Mouse (Mus musculus) heart, postnatal 25 days (tissue): ENCODE data around the gene Arrdc5. TPM values are rescaled to one million over a fixed set of nuclear protein-coding genes. Genes with fewer than 3 reads are reported as not detected.
"Not testable (repeated sequence)": the region's sequence is repeated elsewhere in the genome, so short reads cannot be mapped to it uniquely, and the experiment has no call there.

ENCODE experiments used
- DNase-seq: peaks from one replicate; pipeline ENCODE4 v3.0.0; 2022; ENCODE audit warnings: low spot score
- intact Hi-C: fragments of 180-260 bp; cut with DNase I; formaldehyde crosslinking; loops from one replicate; pipeline ENCODE4 v1.15.1; 2025
- total RNA-seq, 2 experiments: library from RNA; stranded (reverse); gene quantifications; 2 replicates each; pipeline ENCODE4 v1.2.3; 2021

Gene Arrdc5
- total RNA-seq, 2 experiments from 2014 or later, result not detected

- intact Hi-C loops, result loop anchor here (5.0 kb wide), 1 partner anchor 302 kb away; the partner anchor contains the start of gene Yju2
- DNase-seq, result not testable (repeated sequence)
Measured at GRCm38 (mm10) chr17:56258812-56259211, 41.3 kb downstream of the Arrdc5 start.

DNA sequence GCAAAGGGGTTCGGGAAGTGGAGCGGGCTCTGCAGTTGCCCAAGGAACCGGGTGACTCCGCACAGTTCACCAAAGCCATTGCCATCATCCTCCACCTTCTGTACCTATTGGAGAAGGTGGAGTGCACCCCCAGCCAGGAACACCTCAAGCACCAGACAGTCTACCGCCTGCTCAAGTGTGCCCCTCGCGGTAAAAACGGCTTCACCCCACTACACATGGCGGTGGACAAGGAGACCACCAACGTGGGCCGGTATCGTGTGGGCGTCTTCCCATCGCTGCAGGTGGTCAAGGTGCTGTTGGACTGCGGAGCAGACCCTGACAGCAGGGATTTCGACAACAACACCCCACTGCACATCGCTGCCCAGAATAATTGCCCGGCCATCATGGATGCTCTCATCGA lies 41.8 kb downstream of the Arrdc5 start:
- intact Hi-C loops, result loop anchor here (5.0 kb wide), 1 partner anchor 301 kb away; the partner anchor contains the start of gene Yju2
- not testable (repeated sequence) for DNase-seq

DNA sequence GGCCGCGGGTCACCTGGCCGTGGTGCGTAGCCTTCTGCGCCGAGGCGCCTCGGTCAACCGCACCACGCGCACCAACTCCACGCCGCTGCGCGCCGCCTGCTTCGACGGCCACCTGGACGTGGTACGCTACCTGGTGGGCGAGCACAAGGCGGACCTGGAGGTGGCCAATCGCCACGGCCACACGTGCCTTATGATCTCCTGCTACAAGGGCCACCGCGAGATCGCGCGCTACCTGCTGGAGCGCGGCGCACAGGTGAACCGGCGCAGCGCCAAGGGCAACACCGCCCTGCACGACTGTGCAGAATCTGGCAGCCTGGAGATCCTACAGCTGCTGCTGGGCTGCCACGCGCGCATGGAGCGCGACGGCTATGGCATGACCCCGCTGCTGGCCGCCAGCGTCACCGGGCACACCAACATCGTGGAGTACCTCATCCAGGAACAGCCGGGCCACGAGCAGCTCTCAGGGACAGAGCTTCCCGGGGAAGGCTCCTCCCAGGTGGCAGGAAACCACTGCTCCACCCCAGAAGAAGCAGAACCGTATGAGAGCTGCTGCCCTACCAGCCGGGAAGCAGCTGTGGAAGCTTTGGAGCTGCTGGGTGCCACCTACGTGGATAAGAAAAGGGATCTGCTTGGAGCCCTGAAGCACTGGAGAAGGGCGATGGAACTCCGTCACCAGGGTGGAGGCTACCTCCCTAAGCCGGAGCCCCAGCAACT lies 42.7 kb downstream of the Arrdc5 start:
- no peak for DNase-seq
- intact Hi-C loops, result loop anchor here (5.0 kb wide), 1 partner anchor 300 kb away; the partner anchor contains the start of gene Yju2

DNA sequence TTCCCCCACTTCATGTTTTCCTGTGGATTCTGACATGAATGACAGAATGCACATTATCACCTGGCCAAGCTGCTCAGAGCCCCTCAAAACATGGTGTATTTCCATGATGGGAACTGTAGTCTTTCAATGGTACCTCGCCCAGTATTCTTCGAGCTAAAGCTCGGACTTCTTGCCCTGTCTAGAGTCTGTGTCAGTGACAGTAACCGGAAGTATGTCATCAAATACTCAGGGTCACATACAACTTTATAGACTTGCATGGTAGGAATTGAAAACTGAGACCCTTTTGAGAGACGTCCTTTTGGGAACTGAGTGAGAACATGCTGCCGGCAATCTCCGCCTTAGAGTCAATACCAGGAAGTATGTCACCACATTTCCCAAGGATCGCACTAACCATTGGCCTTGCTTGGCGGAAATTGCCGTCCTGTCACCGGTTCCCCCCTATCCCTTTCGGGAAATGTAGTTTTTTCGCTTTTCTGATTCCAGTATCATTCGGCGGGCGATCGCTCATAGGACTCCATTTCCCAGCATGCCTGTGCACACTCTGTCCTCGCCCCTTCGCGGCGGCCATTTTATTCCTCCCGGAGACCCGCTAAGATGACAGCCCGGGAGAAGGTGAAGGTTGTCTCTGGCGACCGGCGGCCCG lies 43.7 kb downstream of the Arrdc5 start, which contains the start of gene Fem1a:
TSS of gene Fem1a (plus strand) at position 572 of the 643 bp plus-strand sequence.
- DNase-seq, result peak; percentile 94
- intact Hi-C loops, result loop anchor here (5.0 kb wide), 1 partner anchor 299 kb away; the partner anchor contains the start of gene Yju2

- intact Hi-C loops, result loop anchor here (2.0 to 5.0 kb wide), 2 partner anchors 123 to 299 kb away; partner anchors contain the start of gene Yju2
- DNase-seq, result peak; percentile 96
Measured at GRCm38 (mm10) chr17:56255863-56256238, 44.2 kb downstream of the Arrdc5 start.

DNA sequence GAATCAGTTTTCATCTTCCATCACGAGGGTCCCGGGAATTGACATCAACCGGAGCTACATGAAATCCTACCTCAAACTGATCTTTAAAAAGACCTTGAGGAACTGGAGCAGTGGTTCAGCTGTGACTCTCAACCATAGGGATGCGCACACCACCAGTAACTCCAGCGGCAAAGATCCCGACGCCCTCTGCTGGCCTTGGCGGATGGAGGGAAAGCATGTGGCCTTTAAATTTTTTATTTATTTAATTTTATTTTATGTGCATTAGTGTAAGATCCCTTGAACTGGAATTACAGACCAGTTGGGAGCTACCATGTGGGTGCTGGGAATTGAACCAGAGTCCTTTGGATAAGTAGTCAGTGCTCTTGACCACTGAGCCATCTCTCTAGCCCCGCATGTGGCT lies 44.7 kb downstream of the Arrdc5 start:
- intact Hi-C loops, result loop anchor here (2.0 to 5.0 kb wide), 2 partner anchors 123 to 298 kb away; partner anchors contain the start of gene Yju2
- no peak for DNase-seq

DNA sequence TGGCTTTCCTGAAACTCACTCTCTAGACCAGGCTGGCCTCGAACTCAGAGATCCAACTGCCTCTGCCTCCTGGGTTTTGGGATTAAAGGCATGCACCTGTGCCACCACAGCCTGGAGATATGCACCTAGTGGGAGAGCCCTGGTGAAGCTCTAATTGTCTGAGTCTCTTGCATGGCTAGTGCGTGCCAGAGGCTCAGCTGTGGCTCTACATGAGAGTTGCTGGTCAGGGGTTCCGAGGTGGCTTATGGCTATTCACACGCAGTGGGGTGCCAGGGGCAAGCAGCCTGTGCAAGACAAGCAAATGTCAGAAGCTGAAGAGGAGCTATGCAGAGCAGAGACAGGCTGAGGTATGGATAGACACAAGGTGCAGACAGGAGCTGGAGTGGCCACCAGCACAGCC lies 45.4 kb downstream of the Arrdc5 start:
- no peak for DNase-seq
- intact Hi-C loops, result loop anchor here (2.0 to 5.0 kb wide), 4 partner anchors 57 to 297 kb away; partner anchors contain the start of gene Yju2

- intact Hi-C loops, result loop anchor here (2.0 to 5.0 kb wide), 3 partner anchors 26 to 139 kb away; no protein-coding TSS in a partner anchor
- DNase-seq, result no peak
Measured at GRCm38 (mm10) chr17:56251136-56251829, 48.8 kb downstream of the Arrdc5 start.

DNA sequence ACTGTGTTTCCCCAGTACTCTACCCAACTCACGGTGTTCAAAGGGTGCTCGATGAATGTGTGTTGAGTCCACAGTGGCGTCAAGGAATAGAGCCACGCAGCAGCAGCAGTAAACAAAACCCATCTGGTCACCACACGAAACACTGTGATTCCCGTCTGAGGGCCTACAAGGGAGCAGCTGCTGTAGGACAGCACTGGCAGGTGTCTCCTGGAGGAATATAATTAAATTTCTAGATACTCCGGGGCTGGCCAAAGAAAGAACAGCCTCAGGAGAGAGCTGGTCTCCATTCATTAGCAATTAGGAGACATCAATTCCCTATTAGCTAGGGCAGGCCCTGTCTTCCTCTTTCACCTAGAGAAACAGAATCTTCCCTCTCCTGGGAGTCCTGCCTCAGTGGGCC lies 54.5 kb downstream of the Arrdc5 start:
- no peak for DNase-seq
- intact Hi-C loops, result no loop called here

Other genes starting within 250 kb of the Arrdc5 start
- gene Ubxn6, start 225.3 kb downstream of the Arrdc5 start, total RNA-seq, result 10 to 100 TPM; 49.7 to 51.5 TPM
- gene Hdgfl2, start 220.7 kb downstream of the Arrdc5 start, total RNA-seq, result 10 to 100 TPM; 33.6 to 36.4 TPM
- gene Plin4, start 190.5 kb downstream of the Arrdc5 start, total RNA-seq, result 100 to 1,000 TPM; 135 to 136 TPM
- gene Plin5, start 182.7 kb downstream of the Arrdc5 start, total RNA-seq, result 100 to 1,000 TPM; 143 to 166 TPM
- 10 to 100 TPM; 53.8 to 55.0 TPM for gene Lrg1, start 178.3 kb downstream of the Arrdc5 start, total RNA-seq
- 1 to 10 TPM; 7.3 to 8.8 TPM for gene Sema6b, start 159.9 kb downstream of the Arrdc5 start, total RNA-seq
- gene Tnfaip8l1, start 137.8 kb downstream of the Arrdc5 start, total RNA-seq, result 1 to 10 TPM; 2.2 to 2.5 TPM
- gene Mydgf, start 116.4 kb downstream of the Arrdc5 start, total RNA-seq, result 10 to 100 TPM; 30.2 to 33.0 TPM
- 10 to 100 TPM; 37.1 to 39.1 TPM for gene Dpp9, start 81.4 kb downstream of the Arrdc5 start, total RNA-seq
- gene Fem1a, start 43.5 kb downstream of the Arrdc5 start, total RNA-seq, result 100 to 1,000 TPM; 102 to 105 TPM
- gene Ticam1, start 23.5 kb downstream of the Arrdc5 start, total RNA-seq, result 1 to 10 TPM; 7.6 to 9.8 TPM
- 100 to 1,000 TPM; 154 to 171 TPM for gene Plin3, start 7.4 kb downstream of the Arrdc5 start, total RNA-seq
- gene Uhrf1, start 3.0 kb upstream of the Arrdc5 start, total RNA-seq, result 1 to 10 TPM; 3.7 to 4.3 TPM
- 10 to 100 TPM; 37.9 to 38.1 TPM for gene Kdm4b, start 25.8 kb upstream of the Arrdc5 start, total RNA-seq
- 10 to 100 TPM; 42.2 to 52.2 TPM for gene Ptprs, start 176.2 kb upstream of the Arrdc5 start, total RNA-seq
- not detected for gene Znrf4, start 212.1 kb upstream of the Arrdc5 start, total RNA-seq